Mouse (Mus musculus): ENCODE measurements at regions not wholly inside any gene's neighbourhood (a gene's known extent, or its start where the extent isn't known, plus 50 kb on each side); places are given as distances from the start of the nearest gene placed in this dataset.
A peak's percentile ranks its signal among the peaks of the same experiment; 100 is the strongest.

GRCm38 (mm10) chr12:70674144-70674543 is 151.2 kb upstream of the Frmd6 start:
- no peak for ATAC-seq

DNA sequence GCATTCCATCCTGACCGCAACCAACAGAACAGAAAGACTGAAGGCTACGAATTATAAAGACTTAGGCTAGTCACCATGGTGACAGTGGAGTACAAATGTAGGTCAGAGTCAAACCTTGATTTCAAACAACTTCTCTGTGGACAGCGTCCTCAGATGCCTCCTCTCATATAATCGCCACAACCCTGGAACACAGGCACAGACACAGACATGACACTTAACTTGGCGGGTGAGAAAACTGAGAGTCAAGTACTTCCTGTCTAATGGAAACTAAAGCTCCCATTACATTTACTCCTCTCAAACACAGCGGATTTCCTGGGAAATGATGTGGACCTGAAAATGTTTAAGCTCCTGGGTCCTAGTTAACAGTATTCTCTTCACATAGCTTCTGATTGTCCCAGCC is 149.5 kb upstream of the Frmd6 start:
- no peak for ATAC-seq

GRCm38 (mm10) chr12:70679701-70680425 is 145.5 kb upstream of the Frmd6 start:
- ATAC-seq, result no peak

DNA sequence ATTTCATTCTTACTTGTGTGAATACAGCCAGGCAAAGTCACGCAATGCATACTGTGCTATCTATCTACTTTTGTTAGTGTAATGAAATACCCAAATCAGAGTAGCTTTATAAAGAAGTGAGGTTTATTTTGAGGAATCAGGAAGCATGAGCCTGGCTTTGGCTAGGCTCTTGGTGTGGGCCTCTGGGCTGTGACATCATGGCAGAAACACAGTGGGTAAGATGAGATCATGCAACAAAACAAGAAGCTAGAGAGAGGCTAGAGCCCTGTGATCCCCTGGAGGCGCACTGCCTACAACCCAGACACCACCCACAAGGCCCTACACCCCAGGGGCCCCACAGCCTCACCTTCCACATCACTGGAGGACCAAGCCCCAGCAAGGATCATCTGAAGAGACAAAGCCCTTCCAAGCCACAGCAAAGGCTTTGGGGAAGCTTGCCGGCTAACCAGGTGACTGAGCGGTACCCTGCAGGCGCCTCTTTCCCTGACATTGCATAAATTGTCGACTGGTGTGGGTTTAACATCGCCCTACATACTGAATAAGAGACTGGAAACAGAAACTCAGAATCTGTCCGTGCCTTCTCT is 143.8 kb upstream of the Frmd6 start:
- peak; percentile 43 for ATAC-seq

GRCm38 (mm10) chr12:70684354-70684753 is 141.0 kb upstream of the Frmd6 start:
- no peak for ATAC-seq

DNA sequence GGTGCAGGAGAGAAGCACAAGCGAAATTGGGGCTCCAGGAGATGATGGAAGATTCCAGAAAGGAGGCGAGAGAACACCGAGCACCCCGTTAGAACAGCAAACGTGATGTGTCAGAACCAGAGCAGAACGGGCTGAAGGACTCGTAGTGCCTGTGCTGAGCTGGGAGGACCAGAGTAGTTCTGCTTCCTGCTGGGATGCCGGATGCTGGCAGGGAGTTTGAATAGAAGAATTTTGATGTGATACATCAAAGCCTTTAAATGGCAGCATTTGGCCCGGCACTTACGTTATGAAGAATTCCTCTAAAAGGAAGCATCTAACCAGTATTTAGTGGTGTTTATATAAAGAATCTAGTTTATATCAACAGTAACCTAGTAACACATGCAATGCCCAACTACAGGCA is 139.9 kb upstream of the Frmd6 start:
- ATAC-seq, result no peak

- ATAC-seq, result no peak
These were observed 139.0 kb upstream of the Frmd6 start for GRCm38 (mm10) chr12:70686337-70686736.

DNA sequence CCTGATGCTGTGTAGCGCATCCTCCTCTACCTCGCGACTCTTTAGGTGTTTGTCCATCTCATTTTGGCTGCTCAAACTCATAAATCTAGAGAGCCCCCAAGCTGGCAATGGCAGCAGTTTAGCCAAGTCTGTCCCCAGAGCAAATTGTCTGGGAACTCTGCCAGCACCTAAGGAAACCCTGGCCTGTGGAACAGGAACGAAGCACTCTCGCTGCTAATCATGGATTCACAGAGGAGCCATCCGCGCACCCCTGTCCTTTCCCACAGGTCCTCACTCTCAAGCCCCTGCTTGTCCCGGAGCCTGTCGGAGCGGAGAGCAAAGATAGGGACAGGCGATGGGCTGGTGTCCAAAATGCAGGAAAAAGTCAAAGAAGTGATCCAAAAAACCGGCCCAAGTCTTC is 138.3 kb upstream of the Frmd6 start:
- no peak for ATAC-seq

DNA sequence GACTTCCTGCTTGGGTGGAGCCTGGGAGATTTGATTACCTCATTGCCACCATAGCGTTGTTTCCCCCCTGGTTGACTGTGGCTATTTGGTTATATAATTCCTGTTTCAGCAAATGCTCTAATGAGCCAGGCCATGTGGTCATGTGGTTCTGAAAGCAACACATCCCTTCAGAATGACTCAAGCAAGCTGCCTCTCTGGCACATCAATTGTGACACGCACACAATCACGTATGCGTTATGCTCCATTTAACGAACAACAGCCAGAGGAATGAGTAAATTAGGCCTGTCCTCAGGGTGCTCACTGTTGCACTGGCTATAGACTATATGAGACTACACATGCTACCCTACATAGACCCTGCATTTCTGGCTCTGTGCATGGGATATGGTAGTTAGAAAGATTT is 130.2 kb upstream of the Frmd6 start:
- no peak for ATAC-seq

DNA sequence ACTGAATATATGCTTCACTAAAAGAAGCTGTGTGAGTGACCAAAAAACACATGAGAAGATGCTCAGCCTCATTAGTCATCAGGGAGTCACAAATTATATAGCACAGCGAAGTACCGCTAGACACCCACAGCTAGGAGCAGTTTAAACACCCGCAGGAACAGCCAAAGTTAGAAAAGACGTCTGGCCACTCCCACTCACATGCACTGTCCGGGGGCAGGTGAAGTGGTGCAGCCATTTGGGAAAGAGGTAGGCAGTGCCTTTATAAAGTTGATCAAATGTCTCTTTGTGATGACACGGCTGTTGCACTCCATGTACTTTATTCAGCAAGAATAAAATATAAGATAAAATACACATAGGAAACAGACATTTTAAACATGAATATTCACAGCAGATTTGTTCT is 129.1 kb upstream of the Frmd6 start:
- no peak for ATAC-seq

DNA sequence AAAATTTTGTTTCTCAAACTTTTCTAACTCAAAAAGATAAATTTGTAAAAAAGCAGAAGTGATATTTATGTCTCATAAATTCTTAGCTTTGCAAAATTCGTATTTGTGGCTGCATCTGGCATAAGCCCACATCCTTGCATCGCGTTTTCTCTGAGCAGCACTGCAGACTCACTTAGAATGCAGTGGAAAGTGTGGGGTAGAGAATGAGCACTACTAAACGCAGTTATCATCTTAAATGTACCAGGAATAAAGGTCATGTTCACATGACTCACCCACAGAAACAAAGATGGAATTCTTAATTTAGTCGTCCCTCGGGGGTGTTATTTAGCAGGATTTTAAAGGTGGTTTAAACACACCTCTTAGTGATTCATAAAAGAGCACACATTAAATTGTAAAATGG is 126.8 kb upstream of the Frmd6 start:
- peak; percentile 25 for ATAC-seq

GRCm38 (mm10) chr12:70702473-70702872 is 122.8 kb upstream of the Frmd6 start:
- ATAC-seq, result no peak

DNA sequence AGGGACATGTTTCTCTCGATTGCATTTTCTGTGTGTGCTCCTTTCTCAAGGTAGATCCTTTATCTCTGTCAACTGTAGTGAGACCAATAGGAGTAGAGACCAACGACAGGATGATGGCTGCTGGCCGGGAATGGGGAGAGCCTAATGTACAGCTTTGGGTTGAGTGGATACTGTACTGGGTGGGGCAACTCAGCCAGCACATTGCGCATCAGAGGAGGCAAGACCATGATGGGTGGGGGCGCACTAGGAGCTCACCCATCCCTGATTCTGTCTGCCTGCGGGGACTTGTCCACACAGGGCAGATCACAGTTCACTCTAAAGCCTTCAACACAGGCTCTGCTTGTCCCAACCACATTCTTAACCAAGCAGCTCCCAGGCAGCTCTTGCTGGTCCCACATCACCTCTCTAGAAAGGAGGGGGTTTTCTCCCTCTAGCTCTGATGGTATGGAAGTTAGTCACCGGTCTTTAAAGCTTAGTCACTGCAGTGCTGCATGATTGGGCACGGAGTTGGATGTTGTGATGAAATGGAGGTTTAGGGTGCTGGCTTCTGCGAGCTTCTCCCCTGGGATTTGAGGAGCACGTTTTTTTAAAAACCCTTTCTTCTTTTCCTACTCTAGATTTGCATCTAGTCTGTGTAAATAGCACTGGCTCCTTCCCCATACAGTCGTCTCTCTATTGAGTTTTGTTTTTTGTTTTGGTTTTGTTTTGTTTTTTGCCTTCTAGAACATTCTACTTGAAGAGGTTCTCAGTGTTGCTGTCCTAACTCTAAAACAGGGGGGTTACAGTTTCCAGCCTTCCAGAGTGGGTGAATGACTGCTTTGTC is 118.3 kb upstream of the Frmd6 start:
- ATAC-seq, result no peak

DNA sequence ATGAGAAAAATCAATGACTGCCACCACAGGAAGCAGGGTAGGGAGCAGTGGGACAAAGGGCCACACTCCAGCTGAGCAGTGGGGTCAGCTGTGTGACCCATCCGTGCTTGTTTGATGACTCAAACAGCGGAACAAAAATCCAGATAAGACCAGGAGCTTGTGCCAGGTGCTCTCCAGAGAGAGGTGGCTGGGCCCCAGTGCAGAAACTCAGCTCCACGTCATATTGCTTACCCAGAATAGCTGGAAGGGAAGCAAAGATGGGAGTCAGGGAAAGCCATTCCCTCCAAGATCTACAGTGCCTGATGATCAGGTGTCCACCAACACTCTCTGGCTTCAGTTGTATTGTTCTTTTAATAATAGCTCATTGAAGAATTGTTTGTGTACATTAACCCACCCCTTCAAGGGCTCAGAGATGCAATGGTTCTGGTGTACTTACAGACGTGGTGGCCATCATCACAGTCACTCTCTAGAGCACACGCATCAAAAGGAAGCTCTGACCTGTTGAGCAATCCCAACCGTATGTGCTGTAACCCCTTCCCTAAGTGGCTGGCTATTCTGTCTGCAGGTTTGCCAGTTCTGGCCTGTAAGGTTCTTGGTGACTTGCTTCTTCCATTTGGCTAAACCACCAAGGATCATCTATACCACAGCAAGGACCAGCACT is 117.6 kb upstream of the Frmd6 start:
- no peak for ATAC-seq

DNA sequence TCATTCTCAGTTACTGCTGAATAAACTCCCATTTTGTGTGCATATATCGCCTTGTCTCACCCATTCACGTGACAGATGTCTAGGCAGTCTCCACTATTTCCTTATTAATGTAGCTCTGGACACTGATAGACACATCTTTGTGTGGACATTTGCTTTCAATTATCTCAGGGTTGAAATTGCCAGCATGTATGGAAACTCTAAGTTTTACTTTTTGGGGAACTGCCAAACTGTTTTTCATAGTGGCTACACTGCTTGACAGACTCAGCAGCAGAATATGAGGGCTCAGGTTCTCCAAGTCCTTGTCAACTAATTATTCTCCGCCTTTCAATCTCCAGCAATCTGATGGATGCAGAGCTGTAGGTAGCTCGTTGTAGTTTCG is 117.0 kb upstream of the Frmd6 start:
- no peak for ATAC-seq

DNA sequence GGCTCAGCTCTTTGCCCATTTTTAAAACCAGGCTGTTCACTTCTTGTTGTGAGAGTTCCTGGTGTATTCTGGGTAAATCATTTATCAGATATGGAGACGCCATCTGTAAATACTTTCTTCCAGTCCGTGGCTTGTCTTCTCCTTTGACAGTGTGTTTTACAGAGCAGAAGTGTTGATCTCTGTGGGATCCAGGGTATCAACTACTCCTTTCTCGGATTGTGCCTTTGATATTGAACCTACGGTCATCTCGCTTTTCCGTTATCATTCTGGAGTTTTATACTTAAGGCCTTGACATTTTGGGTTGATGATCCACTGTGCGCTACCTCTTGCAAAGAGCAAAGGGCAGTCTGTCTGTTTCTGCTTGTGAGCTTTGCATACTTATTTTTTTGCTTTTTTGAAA is 115.0 kb upstream of the Frmd6 start:
- no peak for ATAC-seq

GRCm38 (mm10) chr12:70711030-70711429 is 114.3 kb upstream of the Frmd6 start:
- ATAC-seq, result no peak

DNA sequence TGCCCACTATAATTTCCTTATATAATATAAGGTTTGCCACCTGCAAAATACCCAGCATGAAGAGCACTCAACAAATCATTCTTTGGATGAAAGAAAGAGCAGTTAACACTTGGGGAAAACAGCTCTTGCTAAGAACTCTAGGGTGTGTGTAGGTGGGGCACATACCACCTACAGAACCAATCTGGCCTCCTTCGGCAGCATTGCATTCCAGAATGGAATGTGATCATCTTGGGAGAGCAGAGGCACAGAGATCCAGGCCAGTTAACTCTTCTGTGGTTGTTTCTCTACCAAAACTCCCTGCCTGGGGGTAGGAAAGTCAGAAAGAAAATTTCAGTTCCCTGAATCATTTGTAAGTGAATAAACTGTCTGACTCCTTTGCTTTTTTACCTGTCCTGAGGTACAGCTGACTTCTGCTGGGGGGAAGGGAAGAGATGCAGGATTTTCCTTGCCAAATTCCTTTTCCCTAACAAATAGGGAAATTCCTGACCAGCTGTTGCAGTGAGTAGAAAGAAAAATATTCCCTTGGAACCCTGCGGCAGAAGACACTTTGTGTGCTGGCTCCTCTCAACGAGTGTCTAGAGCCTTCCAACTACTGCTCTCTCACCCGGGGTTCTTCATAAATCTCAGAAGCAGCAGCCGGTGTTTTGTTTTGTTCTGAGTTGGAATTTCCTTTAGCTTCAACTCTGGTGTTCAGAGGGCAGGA is 112.8 kb upstream of the Frmd6 start:
- ATAC-seq, result no peak

DNA sequence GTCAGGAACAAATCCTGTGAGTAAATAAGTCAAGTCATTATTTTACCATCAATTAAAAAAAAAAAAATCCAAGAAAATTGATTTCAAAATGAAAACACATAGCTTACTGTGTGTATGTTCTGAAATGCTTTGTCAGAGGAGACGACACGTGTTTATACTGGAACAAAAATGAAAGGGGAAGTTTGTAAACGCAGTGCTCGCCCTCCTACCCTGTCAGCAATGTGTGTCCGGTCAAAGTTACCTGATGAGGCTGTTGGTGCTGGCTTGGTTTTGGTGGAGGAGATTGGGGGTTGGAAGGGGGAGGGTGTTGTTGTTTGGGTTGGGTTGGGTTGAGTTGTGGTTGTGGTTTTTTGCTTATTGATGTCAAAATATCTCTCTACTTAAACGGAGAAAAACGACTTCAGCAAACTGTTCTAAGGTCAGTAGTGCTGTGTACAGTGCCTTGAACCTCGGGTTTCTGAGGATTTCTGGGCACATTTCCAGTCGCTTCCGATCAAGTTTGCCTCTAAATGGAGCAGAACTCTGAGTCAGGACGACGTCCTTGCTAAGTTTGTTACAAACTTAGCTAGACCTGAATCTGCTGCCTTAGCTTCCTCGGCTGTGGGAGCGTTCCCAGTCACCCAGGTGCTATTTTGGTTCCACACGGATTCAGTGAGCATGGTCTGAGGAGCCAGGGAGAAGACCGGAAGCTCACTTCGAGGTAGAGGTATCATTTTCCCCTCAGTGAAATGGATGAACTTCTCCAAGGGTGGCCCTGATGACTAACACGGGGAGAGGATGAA is 111.6 kb upstream of the Frmd6 start:
- peak; percentile 71 for ATAC-seq

GRCm38 (mm10) chr12:70714281-70714679 is 111.0 kb upstream of the Frmd6 start:
- ATAC-seq, result no peak

GRCm38 (mm10) chr12:70715836-70716235 is 109.5 kb upstream of the Frmd6 start:
- ATAC-seq, result no peak

DNA sequence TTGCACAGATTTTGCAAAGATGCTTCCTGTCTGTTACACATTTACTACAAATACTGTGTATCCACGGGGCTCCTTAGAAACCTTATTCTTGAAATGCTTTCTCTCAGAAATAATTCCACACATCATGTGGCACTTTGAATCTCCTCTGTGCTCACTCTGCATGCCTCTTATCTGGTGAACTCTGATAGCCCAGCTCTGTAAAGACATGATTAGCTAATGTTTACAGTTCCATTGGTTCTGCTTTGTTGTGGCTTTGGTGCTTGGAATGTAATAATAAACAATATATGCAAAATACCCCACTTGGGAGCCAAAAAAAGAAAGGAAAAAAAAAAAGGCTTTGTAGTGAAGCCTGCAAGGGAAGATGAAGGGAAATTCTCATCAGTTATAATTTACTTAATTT is 106.7 kb upstream of the Frmd6 start:
- ATAC-seq, result no peak

Data from inflammation-experienced regulatory T-cells, adult 6 months (primary cell).